Mouse (Mus musculus): ENCODE measurements around the gene Pi4kb. TPM values are rescaled to one million over a fixed set of nuclear protein-coding genes. Genes with fewer than 3 reads are reported as not detected.
A peak's percentile ranks its signal among the peaks of the same experiment; 100 is the strongest.

The Pi4kb gene
- polyA plus RNA-seq, 1 experiment from 2014 or later: 15.1 TPM

DNA sequence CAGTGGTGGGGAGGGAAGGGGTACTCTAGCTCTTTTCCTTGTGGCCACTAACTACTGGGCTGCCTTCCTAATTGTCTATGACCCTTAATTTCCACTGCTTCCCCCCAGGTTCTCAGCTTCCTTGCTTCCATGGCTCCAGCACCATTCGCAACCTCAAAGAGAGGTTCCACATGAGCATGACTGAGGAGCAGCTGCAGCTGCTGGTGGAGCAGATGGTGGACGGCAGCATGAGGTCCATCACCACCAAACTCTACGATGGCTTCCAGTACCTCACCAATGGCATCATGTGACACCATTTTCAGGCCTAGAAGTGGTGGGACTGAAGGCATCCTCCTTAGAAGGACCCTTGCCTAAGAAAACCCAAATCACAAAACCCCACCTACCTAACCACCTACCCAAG is 31.1 kb downstream of the Pi4kb start:
- Histone ChIP-seq H3K4me1 (ENCODE audit: control insufficient read depth, insufficient read depth, low read length) (no peaks in the 10 kb centered on the region), H3K36me3 (ENCODE audit: control insufficient read depth, insufficient read depth) (peaks cover 66% of the 10 kb centered on the region), H3K4me2 (ENCODE audit: low read depth, low read length) (no peak overlapping the region), H3K27ac (ENCODE audit: low read length) (no peak overlapping the region), H3K9ac (ENCODE audit: low read length) (no peak overlapping the region), H3K9me3 (replicated peaks; ENCODE audit: control insufficient read depth, low read length) (no peaks in the 10 kb centered on the region), H3K27me3 (ENCODE audit: control insufficient read depth, insufficient read depth, low read length) (no peaks in the 10 kb centered on the region), H3K4me3 (ENCODE audit: low read length) (no peak overlapping the region)
- ATAC-seq (replicated peaks; ENCODE audit: extremely low read depth, insufficient read depth, low FRiP score): no peak
- WGBS: 87% methylated on average over 3 of the region's 3 CpGs

DNA sequence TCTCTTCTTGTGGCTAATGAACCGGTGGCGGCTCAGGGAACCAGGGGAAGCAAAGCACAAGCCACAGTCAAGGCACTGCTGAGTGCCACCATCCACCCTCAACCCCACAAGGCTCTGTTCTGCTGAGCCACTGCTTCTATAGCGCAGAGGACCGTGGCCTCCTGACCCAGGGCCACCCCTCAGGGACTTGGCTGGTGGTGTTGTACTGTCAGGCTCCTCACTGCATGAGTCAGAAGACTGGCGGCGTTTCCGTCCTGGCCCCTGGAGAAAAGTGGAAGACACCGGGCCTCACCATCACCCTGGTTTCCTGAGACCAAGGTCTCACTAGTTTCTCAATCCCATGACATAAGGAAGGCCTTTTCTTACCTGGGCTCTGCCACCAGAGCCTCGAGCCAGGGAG is 33.2 kb downstream of the Pi4kb start:
- WGBS: 85% methylated on average over 9 of the region's 9 CpGs
- H3K4me1 ChIP-seq (ENCODE audit: control insufficient read depth, insufficient read depth, low read length): no peaks in the 10 kb centered on the region
- ATAC-seq (replicated peaks; ENCODE audit: extremely low read depth, insufficient read depth, low FRiP score): no peak
- H3K27ac ChIP-seq (ENCODE audit: low read length): no peak overlapping the region
- H3K27me3 ChIP-seq (ENCODE audit: control insufficient read depth, insufficient read depth, low read length): no peaks in the 10 kb centered on the region
- H3K9me3 ChIP-seq (replicated peaks; ENCODE audit: control insufficient read depth, low read length): no peaks in the 10 kb centered on the region
- H3K36me3 ChIP-seq (ENCODE audit: control insufficient read depth, insufficient read depth): peaks cover 65% of the 10 kb centered on the region
- no peak overlapping the region for H3K9ac ChIP-seq (ENCODE audit: low read length)
- H3K4me2 ChIP-seq (ENCODE audit: low read depth, low read length): no peak overlapping the region
- H3K4me3 ChIP-seq (ENCODE audit: low read length): no peak overlapping the region

DNA sequence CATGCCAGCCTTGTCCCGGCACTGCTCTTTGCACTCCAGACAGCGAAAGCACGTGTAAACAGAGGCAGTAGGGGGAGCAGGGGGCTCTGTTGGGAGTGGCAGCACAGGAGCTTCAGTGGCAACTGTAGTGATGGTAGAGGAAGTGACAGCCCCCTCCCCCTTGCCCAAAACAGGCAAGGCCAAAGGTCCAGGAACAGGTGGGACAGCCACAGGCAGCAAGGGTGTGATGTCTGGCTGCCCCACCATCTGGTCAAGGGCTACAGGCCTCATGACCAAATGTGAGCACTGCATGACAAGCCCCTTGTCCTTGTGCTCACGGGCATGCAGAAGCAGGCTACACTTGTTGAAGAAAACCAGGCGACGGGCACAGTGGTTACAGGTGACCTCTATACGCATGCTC is 35.9 kb downstream of the Pi4kb start:
- no peak for ATAC-seq (replicated peaks; ENCODE audit: extremely low read depth, insufficient read depth, low FRiP score)
- H3K9ac ChIP-seq (ENCODE audit: low read length): no peak overlapping the region
- no peak overlapping the region for H3K27ac ChIP-seq (ENCODE audit: low read length)
- H3K4me2 ChIP-seq (ENCODE audit: low read depth, low read length): no peak overlapping the region
- 76% methylated on average over 7 of the region's 7 CpGs for WGBS
- no peaks in the 10 kb centered on the region for H3K9me3 ChIP-seq (replicated peaks; ENCODE audit: control insufficient read depth, low read length)
- H3K36me3 ChIP-seq (ENCODE audit: control insufficient read depth, insufficient read depth): peaks cover 51% of the 10 kb centered on the region
- H3K4me1 ChIP-seq (ENCODE audit: control insufficient read depth, insufficient read depth, low read length): peaks cover 12% of the 10 kb centered on the region
- no peaks in the 10 kb centered on the region for H3K27me3 ChIP-seq (ENCODE audit: control insufficient read depth, insufficient read depth, low read length)
- no peak overlapping the region for H3K4me3 ChIP-seq (ENCODE audit: low read length)

DNA sequence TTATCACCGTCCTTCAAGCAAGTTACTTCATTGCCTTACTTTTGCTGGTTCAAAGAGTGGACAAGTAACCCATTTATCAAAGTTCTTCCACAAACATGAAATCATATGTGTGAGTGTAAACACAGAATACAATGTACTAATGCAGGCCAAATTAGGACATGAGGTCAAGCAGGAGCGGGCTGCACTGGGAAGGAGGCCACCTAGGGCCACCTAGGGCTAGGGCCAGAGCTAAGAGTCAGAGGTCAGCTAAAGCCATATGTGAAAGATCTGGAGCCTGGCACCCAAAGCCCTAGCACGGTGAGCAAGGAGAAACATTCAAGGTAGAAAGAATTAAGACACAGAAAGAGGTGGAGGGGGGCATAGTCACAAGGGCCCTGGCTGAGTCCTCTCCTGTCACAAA is 38.5 kb downstream of the Pi4kb start:
- Histone ChIP-seq H3K4me2 (ENCODE audit: low read depth, low read length) (no peak overlapping the region), H3K9ac (ENCODE audit: low read length) (no peak overlapping the region), H3K4me1 (ENCODE audit: control insufficient read depth, insufficient read depth, low read length) (peaks cover 17% of the 10 kb centered on the region), H3K27ac (ENCODE audit: low read length) (no peak overlapping the region), H3K27me3 (ENCODE audit: control insufficient read depth, insufficient read depth, low read length) (no peaks in the 10 kb centered on the region), H3K4me3 (ENCODE audit: low read length) (no peak overlapping the region), H3K36me3 (ENCODE audit: control insufficient read depth, insufficient read depth) (peaks cover 30% of the 10 kb centered on the region), H3K9me3 (replicated peaks; ENCODE audit: control insufficient read depth, low read length) (no peaks in the 10 kb centered on the region)
- WGBS: 88% methylated on average over 3 of the region's 3 CpGs
- no peak for ATAC-seq (replicated peaks; ENCODE audit: extremely low read depth, insufficient read depth, low FRiP score)

DNA sequence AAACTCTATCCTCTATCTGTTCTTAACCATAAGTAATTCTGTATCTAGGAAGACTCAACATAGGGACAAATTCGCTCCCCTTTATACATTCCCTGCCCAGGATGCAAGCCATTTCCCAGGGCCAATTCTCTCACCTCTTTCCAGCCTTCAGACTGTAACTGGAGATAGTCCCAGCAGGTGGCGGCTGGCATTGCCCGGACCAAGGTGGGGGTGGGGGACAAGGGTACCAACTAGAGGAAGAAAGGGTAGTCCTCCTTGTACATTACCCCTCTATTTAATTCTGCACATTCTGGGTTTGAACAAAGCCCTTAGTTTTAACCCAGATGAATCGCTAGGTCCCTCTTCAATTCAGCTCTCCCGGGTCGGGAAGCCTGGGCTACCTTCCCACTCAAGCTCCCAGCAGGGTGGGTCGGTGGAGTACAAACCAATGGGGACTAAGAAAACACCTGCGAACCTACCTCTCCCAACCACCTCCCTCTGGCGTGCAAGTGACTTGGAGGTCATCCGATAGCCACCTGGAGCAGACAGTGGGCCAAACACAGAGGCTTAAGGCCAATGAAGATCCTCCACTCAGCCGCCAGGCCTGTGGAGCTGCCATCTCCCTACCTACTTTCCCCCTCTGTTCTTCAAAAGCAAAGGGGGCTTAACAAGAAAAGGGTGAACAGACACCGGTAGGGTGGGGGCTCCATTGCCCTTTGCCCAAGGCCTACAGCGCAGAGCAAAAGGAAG is 39.3 kb downstream of the Pi4kb start:
- Histone ChIP-seq H3K4me2 (ENCODE audit: low read depth, low read length) (peak overlapping the region; percentile 95), H3K27ac (ENCODE audit: low read length) (peak overlapping the region; percentile 87; the same call in 1 of the 2 replicates), H3K4me1 (ENCODE audit: control insufficient read depth, insufficient read depth, low read length) (peaks cover 17% of the 10 kb centered on the region), H3K27me3 (ENCODE audit: control insufficient read depth, insufficient read depth, low read length) (no peaks in the 10 kb centered on the region), H3K4me3 (ENCODE audit: low read length) (peak overlapping the region; percentile 82), H3K36me3 (ENCODE audit: control insufficient read depth, insufficient read depth) (peaks cover 24% of the 10 kb centered on the region), H3K9ac (ENCODE audit: low read length) (peak overlapping the region; percentile 85), H3K9me3 (replicated peaks; ENCODE audit: control insufficient read depth, low read length) (no peaks in the 10 kb centered on the region)
- 16% methylated on average over 13 of the region's 13 CpGs for WGBS
- no peak for ATAC-seq (replicated peaks; ENCODE audit: extremely low read depth, insufficient read depth, low FRiP score)

DNA sequence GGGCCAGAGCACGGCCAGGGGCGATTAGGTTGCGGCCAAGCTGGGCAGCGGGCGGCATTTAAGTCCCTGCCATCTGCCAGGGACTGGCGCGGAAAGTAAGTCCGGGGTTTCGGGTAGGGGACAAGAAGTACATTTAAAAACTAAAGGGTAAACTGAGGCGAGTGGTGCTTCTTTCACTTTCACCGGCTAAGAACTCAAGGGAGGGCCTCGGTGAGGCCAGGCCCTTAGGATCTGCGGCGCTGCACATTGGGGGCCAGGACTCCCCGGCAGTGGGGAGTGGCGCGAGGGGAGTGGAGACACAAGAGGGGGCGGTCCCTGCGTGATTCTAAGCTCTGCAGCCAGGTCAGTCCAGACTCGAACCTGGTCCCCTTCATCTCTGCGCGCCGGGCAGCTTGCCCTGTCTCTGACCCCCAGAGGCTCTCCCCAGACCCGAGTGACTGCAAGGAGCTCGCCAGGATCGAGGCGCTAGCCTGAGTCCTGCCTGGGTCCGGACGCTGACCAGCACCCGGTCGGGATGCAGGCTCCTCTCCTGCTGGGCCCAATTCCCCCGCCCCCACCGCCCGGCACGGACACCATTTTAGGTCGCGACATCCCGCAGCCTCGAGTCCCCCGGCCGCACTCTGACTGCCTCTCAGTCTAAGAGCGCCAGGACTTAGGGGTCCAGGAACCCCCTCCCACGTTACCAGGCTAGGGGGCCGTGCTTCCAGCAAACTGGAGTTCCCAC is 40.1 kb downstream of the Pi4kb start:
- 0 out of 2 replicates have a peak, but pooled peaks have one; percentile 0 for ATAC-seq (replicated peaks; ENCODE audit: extremely low read depth, insufficient read depth, low FRiP score)
- Histone ChIP-seq H3K27ac (ENCODE audit: low read length) (peak overlapping the region; percentile 87), H3K4me1 (ENCODE audit: control insufficient read depth, insufficient read depth, low read length) (peaks cover 17% of the 10 kb centered on the region), H3K9ac (ENCODE audit: low read length) (peak overlapping the region; percentile 85), H3K4me3 (ENCODE audit: low read length) (peak overlapping the region; percentile 82), H3K4me2 (ENCODE audit: low read depth, low read length) (peak overlapping the region; percentile 95), H3K36me3 (ENCODE audit: control insufficient read depth, insufficient read depth) (peaks cover 20% of the 10 kb centered on the region), H3K9me3 (replicated peaks; ENCODE audit: control insufficient read depth, low read length) (no peaks in the 10 kb centered on the region), H3K27me3 (ENCODE audit: control insufficient read depth, insufficient read depth, low read length) (no peaks in the 10 kb centered on the region)
- under 1% methylated on average over 42 of the region's 44 CpGs for WGBS

DNA sequence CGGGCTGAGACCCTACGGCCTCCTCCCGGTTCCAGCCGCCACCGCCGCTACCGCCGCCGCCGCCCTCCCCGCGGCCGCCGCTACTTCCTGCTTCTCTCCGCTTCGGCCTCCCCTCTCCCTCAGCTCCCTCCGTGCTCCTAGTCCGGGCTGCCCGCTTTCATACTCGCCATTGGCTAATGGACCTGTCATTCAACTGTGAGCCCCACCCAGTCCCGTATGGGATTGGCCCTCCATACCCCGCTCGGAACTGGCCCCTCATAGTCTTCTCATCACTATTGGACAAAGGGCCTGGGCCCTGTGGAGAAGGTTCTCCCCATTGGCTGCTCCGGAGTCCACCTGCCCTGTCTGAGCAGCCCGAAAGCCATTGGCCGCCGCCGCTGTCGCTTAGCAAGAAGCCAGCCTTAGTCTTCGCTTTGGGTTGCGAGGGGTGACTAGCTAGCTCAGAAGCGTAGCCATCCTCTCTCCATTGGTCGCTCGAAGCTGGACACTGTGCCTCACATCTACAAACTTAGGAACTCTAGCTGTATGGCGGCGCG is 40.9 kb downstream of the Pi4kb start, which contains the start of gene Zfp687:
Zfp687 (minus strand) TSS at position 112 of the 536 bp plus-strand sequence.
- Histone ChIP-seq H3K4me3 (ENCODE audit: low read length) (peak within 1 kb of the TSS; percentile 82), H3K4me2 (ENCODE audit: low read depth, low read length) (peak within 1 kb of the TSS; percentile 96), H3K36me3 (ENCODE audit: control insufficient read depth, insufficient read depth) (peaks cover 16% of the 10 kb centered on the region), H3K27ac (ENCODE audit: low read length) (peak within 1 kb of the TSS; percentile 98), H3K9ac (ENCODE audit: low read length) (peak within 1 kb of the TSS; percentile 85), H3K9me3 (replicated peaks; ENCODE audit: control insufficient read depth, low read length) (no peaks in the 10 kb centered on the region), H3K27me3 (ENCODE audit: control insufficient read depth, insufficient read depth, low read length) (no peaks in the 10 kb centered on the region), H3K4me1 (ENCODE audit: control insufficient read depth, insufficient read depth, low read length) (peaks cover 17% of the 10 kb centered on the region)
- under 1% methylated on average over 34 of the region's 37 CpGs for WGBS
- peak; percentile 98 for ATAC-seq (replicated peaks; ENCODE audit: extremely low read depth, insufficient read depth, low FRiP score)

DNA sequence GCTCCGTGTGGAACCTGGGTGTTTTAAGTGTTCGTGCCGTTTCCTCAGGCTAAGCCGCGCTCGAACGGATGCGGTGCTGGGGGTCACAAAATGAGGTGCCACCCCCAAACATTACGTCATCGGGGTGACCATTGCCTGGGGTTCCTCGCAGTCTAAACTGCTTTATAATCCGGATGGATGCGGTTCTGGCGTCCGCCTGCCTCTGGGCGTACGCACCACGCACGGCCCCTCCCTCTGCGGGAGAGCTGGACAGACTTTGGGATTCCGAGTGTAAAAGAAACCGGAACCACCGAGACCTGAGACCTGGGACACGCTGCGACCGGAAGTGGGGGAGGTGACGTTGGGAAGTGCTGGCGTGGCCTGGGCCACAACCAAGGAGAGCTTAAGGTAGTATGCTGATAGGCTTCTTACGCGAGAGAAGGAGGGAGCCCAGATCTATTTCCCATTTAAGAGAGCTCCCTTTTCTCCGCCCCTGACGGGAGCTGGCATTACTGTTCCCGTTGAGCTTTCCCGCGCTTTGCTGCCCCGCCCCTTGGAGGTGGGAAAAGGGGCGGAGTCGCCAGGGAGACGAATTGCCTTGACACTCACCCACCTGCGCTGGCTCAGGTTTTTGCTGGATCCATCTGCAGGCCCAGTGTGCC is 41.5 kb downstream of the Pi4kb start:
- peak overlapping the region; percentile 98 for H3K27ac ChIP-seq (ENCODE audit: low read length)
- H3K4me1 ChIP-seq (ENCODE audit: control insufficient read depth, insufficient read depth, low read length): peaks cover 17% of the 10 kb centered on the region
- no peaks in the 10 kb centered on the region for H3K9me3 ChIP-seq (replicated peaks; ENCODE audit: control insufficient read depth, low read length)
- H3K9ac ChIP-seq (ENCODE audit: low read length): peak overlapping the region; percentile 81
- peak overlapping the region; percentile 96 for H3K4me2 ChIP-seq (ENCODE audit: low read depth, low read length)
- peaks cover 10% of the 10 kb centered on the region for H3K36me3 ChIP-seq (ENCODE audit: control insufficient read depth, insufficient read depth)
- no peaks in the 10 kb centered on the region for H3K27me3 ChIP-seq (ENCODE audit: control insufficient read depth, insufficient read depth, low read length)
- H3K4me3 ChIP-seq (ENCODE audit: low read length): peak overlapping the region; percentile 82
- WGBS: under 1% methylated on average over 40 of the region's 40 CpGs
- peak; percentile 67 for ATAC-seq (replicated peaks; ENCODE audit: extremely low read depth, insufficient read depth, low FRiP score)
